Mouse (Mus musculus) intestine, embryonic 16.5 days (tissue): ENCODE results near the gene Arid3b. TPM values are rescaled to one million over a fixed set of nuclear protein-coding genes. Genes with fewer than 3 reads are reported as not detected.
"Not testable (repeated sequence)": the region's sequence is repeated elsewhere in the genome, so short reads cannot be mapped to it uniquely, and the experiment has no call there.

Experiments used
- ATAC-seq: fragments of 200-750 bp; cut with Nextera tagmentation; 2 replicates; pipeline ENCODE4 v1.8.0; 2017; ENCODE audit warnings: moderate TSS enrichment, moderate library complexity
- H3K27ac ChIP-seq: fragments of 300-500 bp; sonication (generic); 2 replicates; pipeline ENCODE4 v1.5.1; 2014; ENCODE audit warnings: mild to moderate bottlenecking, low read length
- H3K27me3 ChIP-seq: fragments of 300-500 bp; sonication (generic); replicated peaks from 2 replicates; pipeline ENCODE4 v1.6.1; 2014; ENCODE audit warnings: low read length, control low read depth, mixed read lengths; ENCODE audit not compliant: control insufficient read depth, insufficient read depth
- H3K36me3 ChIP-seq: fragments of 300-500 bp; sonication (generic); 2 replicates; pipeline ENCODE4 v1.6.1; 2014; ENCODE audit warnings: low read length, control low read depth; ENCODE audit not compliant: control insufficient read depth, insufficient read depth
- H3K4me1 ChIP-seq: fragments of 300-500 bp; sonication (generic); 2 replicates; pipeline ENCODE4 v1.6.1; 2014; ENCODE audit warnings: low read length, control low read depth, mixed read lengths; ENCODE audit not compliant: control insufficient read depth, insufficient read depth
- H3K4me2 ChIP-seq: fragments of 300-500 bp; sonication (generic); 2 replicates; pipeline ENCODE4 v1.6.1; 2014; ENCODE audit warnings: low read depth, low read length, control low read depth
- H3K4me3 ChIP-seq: fragments of 300-500 bp; sonication (generic); 2 replicates; pipeline ENCODE4 v1.5.1; 2014; ENCODE audit warnings: mild to moderate bottlenecking, low read length
- H3K9ac ChIP-seq: fragments of 300-500 bp; sonication (generic); 2 replicates; pipeline ENCODE4 v1.6.1; 2014; ENCODE audit warnings: low read depth, low read length
- H3K9me3 ChIP-seq: fragments of 300-500 bp; sonication (generic); 2 replicates; pipeline ENCODE4 v1.6.1; 2016; ENCODE audit warnings: low read length, control low read depth; ENCODE audit not compliant: control insufficient read depth
- WGBS: fragments of 180-500 bp; shearing (Covaris S2); extraction: QIAGEN DNeasy Blood & Tissue Kit; methylation state at CpG from one replicate; pipeline ENCODE4 v1.1.7; 2014; 5-methylcytosine and 5-hydroxymethylcytosine counted together
- polyA plus RNA-seq: library from polyadenylated mRNA; unstranded; fragments of >200 nt; fragmentation: Nextera tagmentation; extraction: Ambion mirVana; gene quantifications from 2 replicates; pipeline ENCODE4 v1.2.1, GENCODE M21; 2015

The Arid3b gene
- 7.5 and 8.7 TPM in 2 replicates for polyA plus RNA-seq

DNA sequence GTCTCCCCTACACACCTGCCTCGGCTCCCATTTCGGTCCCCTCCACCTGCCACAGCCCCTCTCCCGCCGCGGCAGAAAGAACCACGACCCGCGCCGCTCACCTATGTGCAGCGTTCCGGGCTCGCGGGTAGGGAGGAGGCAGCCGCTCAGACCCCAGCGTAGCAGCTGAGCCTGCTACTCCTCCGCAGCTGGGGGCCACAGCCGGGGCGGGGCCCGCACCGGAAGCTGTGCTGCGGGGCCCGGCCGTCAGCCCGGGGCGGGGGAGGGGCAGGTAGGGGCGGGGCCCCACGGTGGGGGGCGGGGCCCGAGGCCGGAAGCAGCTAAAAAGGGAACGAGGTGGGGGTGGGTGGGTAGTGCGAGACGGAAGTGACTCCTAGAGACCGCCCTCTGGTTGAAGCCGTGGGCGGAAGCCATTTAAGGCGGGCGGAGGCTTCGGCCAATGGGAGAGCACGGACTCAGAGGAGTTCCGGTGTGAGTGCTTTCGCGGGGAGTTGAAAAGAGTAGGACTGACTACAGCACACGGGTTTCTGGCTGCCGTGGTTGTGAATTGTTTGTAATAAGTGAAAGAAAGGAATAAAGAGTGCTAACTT, at the start of gene Arid3b:
Arid3b (minus strand) TSS at position 213 of the 590 bp plus-strand sequence.
- peak within 1 kb of the TSS; percentile 77 for H3K4me3 ChIP-seq
- H3K27ac ChIP-seq: peak within 1 kb of the TSS; percentile 17; the same call in 1 of the 2 replicates
- H3K36me3 ChIP-seq: no peaks in the 10 kb centered on the region
- H3K9me3 ChIP-seq: no peaks in the 10 kb centered on the region
- peak within 1 kb of the TSS; percentile 82 for H3K4me2 ChIP-seq
- peak within 1 kb of the TSS; percentile 76 for H3K9ac ChIP-seq
- WGBS: 1% methylated on average over 41 of the region's 45 CpGs
- H3K27me3 ChIP-seq: peaks cover 3% of the 10 kb centered on the region; the same call in 1 of the 2 replicates
- peaks cover 15% of the 10 kb centered on the region for H3K4me1 ChIP-seq
- peak; percentile 100 for ATAC-seq

DNA sequence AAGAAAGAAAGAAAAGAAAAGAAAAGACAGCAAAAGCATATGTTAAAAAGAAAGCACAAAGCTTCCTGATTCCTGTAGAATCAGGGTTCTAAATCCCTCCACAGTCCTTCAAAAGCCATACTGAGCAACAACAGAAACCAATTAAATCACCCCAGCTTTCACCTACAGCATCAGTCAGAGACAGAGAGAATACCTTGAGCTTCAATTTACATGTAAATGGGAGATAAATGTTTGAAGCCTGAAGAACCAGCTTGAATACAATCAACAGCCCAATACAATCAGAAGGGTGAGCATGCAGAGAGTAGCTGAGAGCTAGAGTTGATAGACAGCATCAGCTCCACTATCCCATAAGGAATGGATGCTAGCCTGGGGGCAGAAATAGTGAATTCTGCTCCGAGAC, 46.8 kb upstream of the Arid3b start:
- Histone ChIP-seq H3K4me1 (no peaks in the 10 kb centered on the region), H3K9ac (no peak overlapping the region), H3K27ac (no peak overlapping the region), H3K4me2 (no peak overlapping the region), H3K27me3 (no peaks in the 10 kb centered on the region), H3K4me3 (no peak overlapping the region), H3K9me3 (no peaks in the 10 kb centered on the region), H3K36me3 (no peaks in the 10 kb centered on the region)
- 63% methylated on average over 1 of the region's 1 CpGs for WGBS
- no peak for ATAC-seq

DNA sequence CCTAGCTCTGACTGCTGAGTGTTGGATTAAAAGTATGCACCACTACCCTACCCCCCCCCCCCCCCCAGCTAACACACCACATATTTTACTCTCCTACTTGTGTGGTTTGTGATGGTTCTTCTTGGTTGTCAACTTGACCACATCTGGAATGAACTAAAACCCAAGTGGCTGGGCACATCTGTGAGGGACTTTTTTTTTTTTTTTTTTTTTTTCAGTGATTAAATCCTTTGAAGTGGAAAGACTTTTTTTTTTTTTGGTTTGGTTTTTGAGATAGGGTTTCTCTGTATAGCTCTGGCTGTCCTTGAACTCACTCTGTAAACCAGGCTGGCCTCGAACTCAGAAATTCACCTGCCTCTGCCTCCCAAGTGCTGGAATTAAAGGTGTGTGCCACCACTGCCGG, 45.2 kb upstream of the Arid3b start:
- H3K9ac ChIP-seq, H3K36me3 ChIP-seq, H3K27ac ChIP-seq, ATAC-seq, H3K4me2 ChIP-seq, H3K27me3 ChIP-seq, H3K4me3 ChIP-seq, H3K4me1 ChIP-seq, H3K9me3 ChIP-seq: not testable (repeated sequence)
- 94% methylated on average over 2 of the region's 2 CpGs for WGBS

DNA sequence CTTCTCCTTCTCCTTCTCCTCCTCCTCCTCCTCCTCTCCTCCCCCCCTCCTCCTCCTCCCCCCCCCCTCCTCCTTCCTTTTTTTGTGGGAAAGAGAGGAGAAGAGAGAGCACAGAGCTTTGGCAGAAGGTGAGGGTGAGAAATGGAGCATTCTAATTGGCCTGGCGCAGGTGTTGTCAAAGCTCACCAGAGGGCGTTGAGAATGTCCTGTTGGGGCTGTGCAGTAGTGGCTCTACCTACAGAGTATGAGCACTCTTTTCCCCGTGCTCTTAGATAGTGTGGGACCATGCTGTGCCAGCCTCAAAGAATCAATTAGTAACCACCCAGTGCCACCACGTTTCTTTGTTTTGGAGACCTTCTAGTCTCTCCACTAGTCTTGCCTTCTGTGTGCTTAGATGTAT, 43.7 kb upstream of the Arid3b start:
- no peak overlapping the region for H3K4me3 ChIP-seq
- no peak overlapping the region for H3K27ac ChIP-seq
- H3K9ac ChIP-seq: no peak overlapping the region
- no peaks in the 10 kb centered on the region for H3K27me3 ChIP-seq
- no peak for ATAC-seq
- no peaks in the 10 kb centered on the region for H3K36me3 ChIP-seq
- 15% methylated on average over 4 of the region's 4 CpGs for WGBS
- H3K4me2 ChIP-seq: no peak overlapping the region
- no peaks in the 10 kb centered on the region for H3K4me1 ChIP-seq
- no peaks in the 10 kb centered on the region for H3K9me3 ChIP-seq

DNA sequence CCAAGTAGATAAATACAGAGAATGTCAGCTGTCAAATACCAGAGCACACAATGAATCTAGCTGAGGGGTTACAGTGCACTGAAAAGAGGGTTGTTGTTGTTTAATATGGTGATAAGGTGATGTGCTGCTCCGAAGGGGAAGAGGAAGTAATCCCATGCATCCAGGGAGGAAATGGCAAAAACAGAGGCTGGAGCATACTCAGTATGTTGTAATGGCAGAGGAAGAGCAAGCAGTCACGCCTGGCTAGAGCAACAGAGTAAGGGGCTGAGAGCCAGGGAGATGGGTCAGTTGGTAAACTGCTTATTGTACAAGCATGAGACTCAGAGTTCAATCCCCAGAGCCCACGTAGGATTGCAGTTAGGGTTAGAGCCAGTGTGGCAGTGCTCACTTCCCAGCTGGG, 42.6 kb upstream of the Arid3b start:
- no peak for ATAC-seq
- Histone ChIP-seq H3K9me3 (no peaks in the 10 kb centered on the region), H3K27me3 (no peaks in the 10 kb centered on the region), H3K4me3 (no peak overlapping the region), H3K4me1 (no peaks in the 10 kb centered on the region), H3K4me2 (no peak overlapping the region), H3K9ac (no peak overlapping the region), H3K27ac (no peak overlapping the region), H3K36me3 (no peaks in the 10 kb centered on the region)
- WGBS: 37% methylated on average over 3 of the region's 3 CpGs

DNA sequence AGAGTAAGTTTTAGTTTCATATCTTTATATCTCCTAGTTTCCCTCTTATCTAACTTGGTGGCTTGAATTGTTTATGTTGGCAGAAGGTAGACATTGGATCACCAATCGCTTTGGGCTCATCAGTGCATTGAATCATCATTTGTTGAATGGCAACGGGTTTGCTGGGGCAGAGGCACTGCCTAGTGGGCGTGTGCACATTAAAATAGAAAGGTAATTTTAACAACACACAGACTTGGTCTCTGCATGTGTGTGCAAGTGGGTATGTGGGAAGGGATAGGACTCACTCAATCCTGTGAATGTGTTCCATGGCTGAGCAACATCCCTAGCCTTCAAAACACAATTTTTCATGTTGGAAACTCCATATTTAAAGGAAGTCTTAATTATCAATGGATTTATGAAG, 38.4 kb upstream of the Arid3b start:
- Histone ChIP-seq H3K9ac (no peak overlapping the region), H3K4me2 (no peak overlapping the region), H3K9me3 (no peaks in the 10 kb centered on the region), H3K4me1 (no peaks in the 10 kb centered on the region), H3K36me3 (no peaks in the 10 kb centered on the region), H3K27me3 (no peaks in the 10 kb centered on the region), H3K4me3 (no peak overlapping the region), H3K27ac (no peak overlapping the region)
- no peak for ATAC-seq
- WGBS: 69% methylated on average over 3 of the region's 3 CpGs

DNA sequence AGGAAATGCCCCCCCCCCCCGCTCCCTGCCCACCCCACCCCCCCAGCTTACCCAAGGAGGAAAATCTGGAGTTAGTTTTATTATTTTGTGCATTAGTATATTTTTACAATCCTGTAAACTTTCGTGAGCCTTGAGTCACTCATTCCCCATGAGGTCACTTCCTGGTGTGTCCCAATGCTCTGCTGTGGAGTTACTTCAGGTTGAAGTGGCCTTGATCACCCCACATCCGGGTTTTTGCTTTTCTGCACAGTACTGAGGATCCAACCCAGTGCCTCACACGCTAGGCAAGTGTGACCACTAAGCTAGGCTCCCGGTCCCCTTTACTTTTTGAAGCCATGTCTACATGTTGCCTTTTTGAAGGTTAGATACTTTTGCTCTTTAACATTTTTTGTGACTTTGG, 37.5 kb upstream of the Arid3b start:
- H3K27ac ChIP-seq: no peak overlapping the region
- H3K9ac ChIP-seq: no peak overlapping the region
- WGBS: 76% methylated on average over 5 of the region's 5 CpGs
- no peak overlapping the region for H3K4me2 ChIP-seq
- no peaks in the 10 kb centered on the region for H3K9me3 ChIP-seq
- no peaks in the 10 kb centered on the region for H3K4me1 ChIP-seq
- no peaks in the 10 kb centered on the region for H3K36me3 ChIP-seq
- no peak overlapping the region for H3K4me3 ChIP-seq
- H3K27me3 ChIP-seq: no peaks in the 10 kb centered on the region
- no peak for ATAC-seq

DNA sequence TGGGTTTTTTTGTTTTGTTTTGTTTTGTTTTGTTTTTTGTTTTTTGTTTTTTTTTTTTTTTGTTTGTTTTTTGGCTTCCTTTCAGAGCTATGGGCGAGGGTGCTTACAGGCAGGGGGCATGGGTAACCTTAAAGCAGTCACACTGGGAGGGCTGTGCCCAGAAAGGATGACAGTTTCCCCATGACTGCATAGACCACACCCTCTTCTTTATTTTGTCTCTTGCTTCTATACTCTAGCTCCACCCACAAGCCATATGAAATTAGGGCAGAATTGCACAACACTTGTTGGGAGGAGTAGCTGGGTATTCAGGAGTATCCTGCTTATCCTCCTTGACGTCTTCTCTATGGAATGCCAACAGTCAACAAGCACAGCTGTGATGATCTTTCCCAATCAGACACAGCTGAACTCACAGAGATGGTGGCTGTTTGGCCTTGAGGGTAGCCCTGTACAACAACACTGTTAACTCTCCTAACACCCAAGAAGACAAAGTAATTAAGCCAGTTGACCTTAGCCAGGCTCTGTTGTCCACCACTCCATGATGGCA, 33.8 kb upstream of the Arid3b start:
- Histone ChIP-seq H3K9me3 (no peaks in the 10 kb centered on the region), H3K27ac (no peak overlapping the region), H3K27me3 (no peaks in the 10 kb centered on the region), H3K4me3 (no peak overlapping the region), H3K9ac (no peak overlapping the region), H3K4me2 (no peak overlapping the region), H3K36me3 (no peaks in the 10 kb centered on the region), H3K4me1 (no peaks in the 10 kb centered on the region)
- 35% methylated on average over 2 of the region's 2 CpGs for WGBS
- ATAC-seq: no peak

DNA sequence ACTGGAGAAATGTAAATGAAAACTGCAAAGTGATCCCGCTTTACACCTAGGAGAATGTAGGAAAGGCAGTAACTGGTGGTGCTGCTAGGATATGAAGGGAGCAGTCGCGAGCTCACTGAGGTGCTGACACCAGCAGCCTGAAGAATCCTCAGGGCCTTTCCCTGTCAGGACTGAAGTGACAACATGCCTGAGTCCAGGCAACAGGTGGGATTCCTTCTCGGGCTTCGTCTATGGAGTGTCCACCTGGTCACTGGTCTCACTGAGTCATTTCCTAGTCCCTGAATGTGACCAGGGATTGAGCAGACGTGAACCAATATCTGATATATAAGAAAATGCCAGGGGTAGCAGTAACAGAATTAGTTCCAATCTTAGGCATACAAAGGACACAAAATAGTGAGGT, 32.2 kb upstream of the Arid3b start:
- WGBS: 87% methylated on average over 6 of the region's 6 CpGs
- H3K4me3 ChIP-seq: no peak overlapping the region
- H3K27ac ChIP-seq: no peak overlapping the region
- H3K27me3 ChIP-seq: no peaks in the 10 kb centered on the region
- H3K9ac ChIP-seq: no peak overlapping the region
- H3K4me1 ChIP-seq: no peaks in the 10 kb centered on the region
- no peaks in the 10 kb centered on the region for H3K9me3 ChIP-seq
- no peaks in the 10 kb centered on the region for H3K36me3 ChIP-seq
- H3K4me2 ChIP-seq: no peak overlapping the region
- ATAC-seq: no peak

DNA sequence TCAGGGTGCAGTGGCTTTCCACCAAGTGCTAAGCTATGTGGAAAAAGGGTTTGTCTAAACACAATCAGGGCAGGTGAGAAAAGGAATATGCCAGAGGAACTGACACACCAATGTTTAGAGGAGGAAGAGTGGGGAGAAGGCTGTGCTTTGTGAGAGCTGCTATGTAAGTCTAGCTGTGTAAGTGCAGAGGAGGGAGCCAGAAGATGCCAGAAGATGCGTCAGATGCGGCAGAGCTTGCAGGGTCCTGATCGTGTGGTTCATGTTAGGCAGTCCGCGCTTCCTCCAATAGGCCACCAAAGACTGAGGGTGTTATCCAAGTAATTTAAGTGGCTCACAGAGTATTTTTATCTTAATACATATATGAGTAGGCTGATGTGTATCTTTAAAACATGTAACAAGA, 31.3 kb upstream of the Arid3b start:
- WGBS: 79% methylated on average over 5 of the region's 5 CpGs
- no peaks in the 10 kb centered on the region for H3K9me3 ChIP-seq

More for the DNA sequence above, 31.3 kb upstream of the Arid3b start:
- H3K4me1 ChIP-seq: no peaks in the 10 kb centered on the region
- ATAC-seq: no peak
- no peak overlapping the region for H3K27ac ChIP-seq
- no peaks in the 10 kb centered on the region for H3K27me3 ChIP-seq
- H3K4me3 ChIP-seq: no peak overlapping the region
- no peaks in the 10 kb centered on the region for H3K36me3 ChIP-seq
- H3K4me2 ChIP-seq: no peak overlapping the region
- no peak overlapping the region for H3K9ac ChIP-seq
